Mouse (Mus musculus): ENCODE results near the gene Pfkm. TPM values are rescaled to one million over a fixed set of nuclear protein-coding genes. Genes with fewer than 3 reads are reported as not detected.

Gene Pfkm
- polyA plus RNA-seq (2014; fragmentation: Nextera tagmentation; extraction: Ambion mirVana): 32.1 and 32.6 TPM in 2 replicates

DNA sequence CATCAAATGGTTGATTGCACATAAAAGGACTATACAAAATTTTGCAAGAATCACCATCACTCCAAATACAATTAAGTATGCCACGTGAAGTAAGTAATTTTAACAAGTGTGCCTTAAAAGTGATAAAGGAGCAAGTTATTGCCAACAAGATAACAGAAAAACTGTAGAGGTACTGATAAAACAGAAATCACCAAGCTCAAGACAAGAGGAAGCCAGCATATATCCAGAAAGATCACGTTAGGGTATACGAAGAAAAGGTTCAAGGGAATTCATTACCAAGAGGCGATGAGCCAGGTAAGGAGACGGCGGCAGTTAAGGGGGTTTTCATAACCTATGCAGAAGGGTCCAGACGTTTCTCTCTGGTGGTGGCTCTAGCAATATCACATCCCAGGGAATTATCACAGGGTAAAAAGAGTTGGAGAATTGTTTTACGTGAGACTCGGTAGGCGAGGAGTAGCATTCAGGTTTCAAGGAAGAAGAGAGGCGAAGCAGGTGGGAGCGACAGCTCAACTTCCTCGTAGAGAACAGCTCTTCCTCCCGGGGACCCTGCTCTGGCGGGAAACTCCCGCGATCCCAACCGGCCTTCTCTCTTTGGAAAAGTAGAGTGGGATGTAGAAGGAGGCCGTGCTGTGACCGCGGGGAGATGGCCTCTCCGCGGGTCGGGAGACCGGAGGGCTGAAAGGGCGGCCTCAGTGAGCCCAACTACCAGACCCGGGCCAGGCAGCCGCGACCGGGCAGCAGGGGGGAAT lies at the start of gene Pfkm:
Gene Pfkm, plus strand, starts transcription at position 218 of the 749 bp plus-strand sequence.
- Histone ChIP-seq H3K4me3 (ENCODE audit: low read depth, low read length) (peak within 1 kb of the TSS; percentile 76), H3K4me2 (replicated peaks; ENCODE audit: low read depth, low read length) (peak within 1 kb of the TSS; percentile 65), H3K27ac (ENCODE audit: low read depth, low read length) (peak within 1 kb of the TSS; percentile 95), H3K36me3 (ENCODE audit: control insufficient read depth, insufficient read depth, low read length) (no peaks in the 10 kb centered on the region), H3K27me3 (ENCODE audit: control insufficient read depth, insufficient read depth, low read length) (no peaks in the 10 kb centered on the region), H3K9ac (ENCODE audit: low read depth, low read length) (peak within 1 kb of the TSS; percentile 84), H3K9me3 (ENCODE audit: control insufficient read depth, low read length) (no peaks in the 10 kb centered on the region), H3K4me1 (replicated peaks; ENCODE audit: control insufficient read depth, insufficient read depth, low read length) (peaks cover 4% of the 10 kb centered on the region; the same call in 1 of the 2 replicates)
- DNase-seq (ENCODE audit: low spot score): peak; percentile 10
- under 1% methylated on average over 30 of the region's 30 CpGs for WGBS
- ATAC-seq (ENCODE audit: low FRiP score): peak; percentile 31; the same call in 1 of the 2 replicates

GRCm38 (mm10) chr15:98043967-98044366 lies 48.4 kb upstream of the Pfkm start:
- H3K9ac ChIP-seq (ENCODE audit: low read depth, low read length): no peak overlapping the region
- H3K4me3 ChIP-seq (ENCODE audit: low read depth, low read length): no peak overlapping the region
- DNase-seq (ENCODE audit: low spot score) (no peak), ATAC-seq (ENCODE audit: low FRiP score) (no peak)
- WGBS: 97% methylated on average over 6 of the region's 6 CpGs
- no peak overlapping the region for H3K4me2 ChIP-seq (replicated peaks; ENCODE audit: low read depth, low read length)
- no peak overlapping the region for H3K27ac ChIP-seq (ENCODE audit: low read depth, low read length)
- no peaks in the 10 kb centered on the region for H3K4me1 ChIP-seq (replicated peaks; ENCODE audit: control insufficient read depth, insufficient read depth, low read length)
- H3K27me3 ChIP-seq (ENCODE audit: control insufficient read depth, insufficient read depth, low read length): no peaks in the 10 kb centered on the region
- H3K36me3 ChIP-seq (ENCODE audit: control insufficient read depth, insufficient read depth, low read length): peaks cover 29% of the 10 kb centered on the region
- no peaks in the 10 kb centered on the region for H3K9me3 ChIP-seq (ENCODE audit: control insufficient read depth, low read length)

DNA sequence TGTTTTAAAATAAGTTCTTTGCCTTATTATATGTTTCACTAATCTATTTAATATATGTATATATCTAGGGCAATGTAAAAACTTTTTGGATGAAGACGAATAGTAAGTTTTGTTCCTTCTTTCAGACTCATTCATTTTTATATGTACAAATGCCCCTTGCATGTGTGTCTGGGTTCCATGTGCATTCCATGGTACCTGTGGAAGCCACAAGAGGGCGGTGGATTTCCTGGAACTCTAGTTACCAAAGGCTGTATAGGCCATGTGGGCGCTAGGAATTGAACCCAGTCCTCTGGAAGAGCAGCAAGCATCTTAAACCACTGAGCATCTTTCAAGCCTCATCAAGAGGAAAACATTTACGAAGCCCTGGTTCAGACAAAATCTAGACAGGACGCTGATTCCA lies 48.0 kb upstream of the Pfkm start:
- DNase-seq (ENCODE audit: low spot score) (no peak), ATAC-seq (ENCODE audit: low FRiP score) (no peak)
- no peaks in the 10 kb centered on the region for H3K4me1 ChIP-seq (replicated peaks; ENCODE audit: control insufficient read depth, insufficient read depth, low read length)
- no peak overlapping the region for H3K9ac ChIP-seq (ENCODE audit: low read depth, low read length)
- no peak overlapping the region for H3K4me3 ChIP-seq (ENCODE audit: low read depth, low read length)
- H3K27me3 ChIP-seq (ENCODE audit: control insufficient read depth, insufficient read depth, low read length): no peaks in the 10 kb centered on the region
- no peak overlapping the region for H3K27ac ChIP-seq (ENCODE audit: low read depth, low read length)
- H3K9me3 ChIP-seq (ENCODE audit: control insufficient read depth, low read length): no peaks in the 10 kb centered on the region
- 87% methylated on average over 5 of the region's 5 CpGs for WGBS
- peaks cover 29% of the 10 kb centered on the region for H3K36me3 ChIP-seq (ENCODE audit: control insufficient read depth, insufficient read depth, low read length)
- no peak overlapping the region for H3K4me2 ChIP-seq (replicated peaks; ENCODE audit: low read depth, low read length)

GRCm38 (mm10) chr15:98048918-98049700 lies 43.3 kb upstream of the Pfkm start:
- Histone ChIP-seq H3K4me3 (ENCODE audit: low read depth, low read length) (no peak overlapping the region), H3K9me3 (ENCODE audit: control insufficient read depth, low read length) (no peaks in the 10 kb centered on the region), H3K9ac (ENCODE audit: low read depth, low read length) (no peak overlapping the region), H3K4me1 (replicated peaks; ENCODE audit: control insufficient read depth, insufficient read depth, low read length) (no peaks in the 10 kb centered on the region), H3K27ac (ENCODE audit: low read depth, low read length) (no peak overlapping the region), H3K4me2 (replicated peaks; ENCODE audit: low read depth, low read length) (no peak overlapping the region), H3K36me3 (ENCODE audit: control insufficient read depth, insufficient read depth, low read length) (peaks cover 24% of the 10 kb centered on the region), H3K27me3 (ENCODE audit: control insufficient read depth, insufficient read depth, low read length) (no peaks in the 10 kb centered on the region)
- ATAC-seq (ENCODE audit: low FRiP score) (no peak), DNase-seq (ENCODE audit: low spot score) (no peak)
- 88% methylated on average over 13 of the region's 13 CpGs for WGBS

DNA sequence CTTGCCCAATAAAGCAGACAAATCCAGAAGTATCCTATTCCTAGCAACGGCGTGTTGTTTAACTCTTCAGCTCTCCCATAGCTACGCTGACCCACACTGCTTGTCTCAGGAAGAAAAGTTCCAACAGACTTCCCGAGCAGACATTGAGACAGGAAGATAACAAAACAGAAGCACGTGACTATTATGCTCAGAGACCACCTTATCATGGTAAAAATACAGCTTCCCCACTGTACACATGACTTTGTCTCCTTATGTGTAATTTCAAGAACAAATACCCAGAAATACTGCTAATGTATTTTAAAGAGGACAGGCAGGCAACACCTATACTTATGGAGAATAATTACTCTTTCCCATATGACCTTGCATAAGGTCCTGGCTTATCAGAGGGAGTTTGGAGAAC lies 40.7 kb upstream of the Pfkm start:
- Histone ChIP-seq H3K4me3 (ENCODE audit: low read depth, low read length) (no peak overlapping the region), H3K9me3 (ENCODE audit: control insufficient read depth, low read length) (no peaks in the 10 kb centered on the region), H3K27me3 (ENCODE audit: control insufficient read depth, insufficient read depth, low read length) (no peaks in the 10 kb centered on the region), H3K4me1 (replicated peaks; ENCODE audit: control insufficient read depth, insufficient read depth, low read length) (no peaks in the 10 kb centered on the region), H3K9ac (ENCODE audit: low read depth, low read length) (no peak overlapping the region), H3K4me2 (replicated peaks; ENCODE audit: low read depth, low read length) (no peak overlapping the region), H3K27ac (ENCODE audit: low read depth, low read length) (no peak overlapping the region), H3K36me3 (ENCODE audit: control insufficient read depth, insufficient read depth, low read length) (peaks cover 4% of the 10 kb centered on the region; the same call in 1 of the 2 replicates)
- WGBS: 94% methylated on average over 5 of the region's 5 CpGs
- no peak for DNase-seq (ENCODE audit: low spot score)
- ATAC-seq (ENCODE audit: low FRiP score): no peak

- Histone ChIP-seq H3K36me3 (ENCODE audit: control insufficient read depth, insufficient read depth, low read length) (peaks cover 5% of the 10 kb centered on the region; the same call in 1 of the 2 replicates), H3K4me2 (replicated peaks; ENCODE audit: low read depth, low read length) (no peak overlapping the region), H3K27me3 (ENCODE audit: control insufficient read depth, insufficient read depth, low read length) (no peaks in the 10 kb centered on the region), H3K9me3 (ENCODE audit: control insufficient read depth, low read length) (no peaks in the 10 kb centered on the region), H3K4me3 (ENCODE audit: low read depth, low read length) (no peak overlapping the region), H3K9ac (ENCODE audit: low read depth, low read length) (no peak overlapping the region), H3K4me1 (replicated peaks; ENCODE audit: control insufficient read depth, insufficient read depth, low read length) (no peaks in the 10 kb centered on the region), H3K27ac (ENCODE audit: low read depth, low read length) (no peak overlapping the region)
- ATAC-seq (ENCODE audit: low FRiP score): no peak
- 34% methylated on average over 5 of the region's 5 CpGs for WGBS
- DNase-seq (ENCODE audit: low spot score): peak; percentile 85
Measured at GRCm38 (mm10) chr15:98055246-98055645, 37.1 kb upstream of the Pfkm start.

- Histone ChIP-seq H3K9ac (ENCODE audit: low read depth, low read length) (no peak overlapping the region), H3K27ac (ENCODE audit: low read depth, low read length) (no peak overlapping the region), H3K27me3 (ENCODE audit: control insufficient read depth, insufficient read depth, low read length) (no peaks in the 10 kb centered on the region), H3K4me2 (replicated peaks; ENCODE audit: low read depth, low read length) (no peak overlapping the region), H3K4me1 (replicated peaks; ENCODE audit: control insufficient read depth, insufficient read depth, low read length) (no peaks in the 10 kb centered on the region), H3K9me3 (ENCODE audit: control insufficient read depth, low read length) (no peaks in the 10 kb centered on the region), H3K4me3 (ENCODE audit: low read depth, low read length) (no peak overlapping the region), H3K36me3 (ENCODE audit: control insufficient read depth, insufficient read depth, low read length) (peaks cover 13% of the 10 kb centered on the region; the same call in 1 of the 2 replicates)
- DNase-seq (ENCODE audit: low spot score) (no peak), ATAC-seq (ENCODE audit: low FRiP score) (no peak)
- WGBS: 93% methylated on average over 5 of the region's 5 CpGs
Measured at GRCm38 (mm10) chr15:98065881-98066280, 26.5 kb upstream of the Pfkm start.

GRCm38 (mm10) chr15:98066602-98067001 lies 25.8 kb upstream of the Pfkm start:
- ATAC-seq (ENCODE audit: low FRiP score): no peak
- Histone ChIP-seq H3K4me2 (replicated peaks; ENCODE audit: low read depth, low read length) (no peak overlapping the region), H3K27ac (ENCODE audit: low read depth, low read length) (no peak overlapping the region), H3K36me3 (ENCODE audit: control insufficient read depth, insufficient read depth, low read length) (peaks cover 13% of the 10 kb centered on the region; the same call in 1 of the 2 replicates), H3K27me3 (ENCODE audit: control insufficient read depth, insufficient read depth, low read length) (no peaks in the 10 kb centered on the region), H3K4me1 (replicated peaks; ENCODE audit: control insufficient read depth, insufficient read depth, low read length) (no peaks in the 10 kb centered on the region), H3K9me3 (ENCODE audit: control insufficient read depth, low read length) (no peaks in the 10 kb centered on the region), H3K4me3 (ENCODE audit: low read depth, low read length) (no peak overlapping the region), H3K9ac (ENCODE audit: low read depth, low read length) (no peak overlapping the region)
- no peak for DNase-seq (ENCODE audit: low spot score)
- WGBS: 96% methylated on average over 12 of the region's 12 CpGs
